In the genomic region with DNA sequence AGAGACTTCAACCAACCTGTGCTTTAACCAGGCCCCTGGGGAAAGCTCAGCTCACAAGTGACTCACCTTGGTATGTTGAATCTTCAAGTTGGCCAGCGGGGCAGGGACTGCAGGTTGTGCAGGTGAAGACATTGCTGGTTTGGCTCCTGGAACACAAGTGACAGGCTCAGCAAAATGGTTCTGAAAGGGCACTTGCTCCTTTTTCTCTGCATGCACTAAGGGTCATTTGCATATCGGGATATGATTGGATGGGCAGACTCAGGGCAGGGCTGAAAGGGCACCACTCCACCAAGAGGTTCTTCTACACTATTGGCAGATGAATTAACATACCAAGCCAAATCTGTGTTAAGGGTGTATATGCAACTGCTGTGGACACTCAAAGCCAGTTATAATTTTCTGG, we compare ENCODE assay signal across 9 mouse cellular contexts. TPM values are rescaled to one million over a fixed set of nuclear protein-coding genes. Genes with fewer than 3 reads are reported as not detected.
DNase-seq lines count a peak whose midpoint lies in the region; ATAC-seq and TF ChIP-seq lines count a peak whose summit lies in the region.
"Had no signal": no experiment of that assay in that cellular context is flagged by ENCODE, and none has a peak within 500 bp of the region (broad histone marks: within the 10 kb centered on the region; RNA-seq: fewer than 3 reads in every experiment).

Gene Aldh1a7, minus strand, starts transcription at position 182 of the 400 bp plus-strand sequence.

- peak; percentile 38 for DNase-seq in Muller cell, postnatal 12 days (ENCODE audit: inconsistent ontology term)
- DNase-seq in brain, embryonic 14.5 days (ENCODE audit: low read depth): peak; percentile 15
- DNase-seq in kidney, postnatal 0 days (ENCODE audit: low spot score): peak; percentile 29
- peak; percentile 66 for DNase-seq in lung, postnatal 25 days (ENCODE audit: low spot score)
- DNase-seq in left cerebral cortex, adult 8-10 months (ENCODE audit: low spot score in 2 of 2): no peak
- DNase-seq in right cerebral cortex, postnatal 25 days: no peak
- no peak for DNase-seq in cerebellum, adult 9-10 months
- DNase-seq in midbrain, postnatal 0 days (ENCODE audit: low spot score): no peak

- H3K4me1 ChIP-seq in kidney, postnatal 0 days (replicated peaks; ENCODE audit: insufficient read depth, low read length): no peaks in the 10 kb centered on the region
- no peaks in the 10 kb centered on the region for H3K4me1 ChIP-seq in midbrain, postnatal 0 days (ENCODE audit: insufficient read depth, low read length)

- ATAC-seq in kidney, postnatal 0 days (replicated peaks; ENCODE audit: low FRiP score, low read depth): peak; percentile 46
- ATAC-seq in midbrain, postnatal 0 days (ENCODE audit: low FRiP score): no peak

- no peak within 1 kb of the TSS for H3K9ac ChIP-seq in kidney, postnatal 0 days (ENCODE audit: low read depth, low read length)
- H3K9ac ChIP-seq in midbrain, postnatal 0 days (replicated peaks; ENCODE audit: low read length, poor library complexity, severe bottlenecking): no peak within 1 kb of the TSS

- TF ChIP-seq POLR2A in brain, embryonic 14.5 days (IDR thresholded peaks at IDR 0.05; ENCODE audit: borderline replicate concordance, extremely low read depth, insufficient read depth, insufficient read length, poor library complexity, severe bottlenecking): no peak

- WGBS in kidney, postnatal 0 days: 58% methylated on average over 2 of the region's 2 CpGs
- WGBS in midbrain, postnatal 0 days: 79% methylated on average over 2 of the region's 2 CpGs

- TF ChIP-seq CTCF in brain, embryonic 14.5 days (IDR thresholded peaks at IDR 0.05; ENCODE audit: borderline replicate concordance, extremely low read depth, insufficient read depth, insufficient read length): no peak
- no peak for TF ChIP-seq CTCF in kidney, postnatal 0 days (IDR thresholded peaks at IDR 0.05; ENCODE audit: low read depth)
- TF ChIP-seq CTCF in midbrain, postnatal 0 days (IDR thresholded peaks at IDR 0.05): no peak

- H3K4me3 ChIP-seq in kidney, postnatal 0 days (replicated peaks; ENCODE audit: low read depth, low read length): no peak within 1 kb of the TSS
- H3K4me3 ChIP-seq in midbrain, postnatal 0 days (ENCODE audit: low read depth, low read length): no peak within 1 kb of the TSS
- H3K4me3 ChIP-seq: myocyte had no signal

- H3K36me3 ChIP-seq in kidney, postnatal 0 days (ENCODE audit: insufficient read depth, low read length): no peaks in the 10 kb centered on the region
- no peaks in the 10 kb centered on the region for H3K36me3 ChIP-seq in midbrain, postnatal 0 days (ENCODE audit: insufficient read depth, low read length)

- H3K27ac ChIP-seq in kidney, postnatal 0 days: no peak within 1 kb of the TSS
- H3K27ac ChIP-seq in midbrain, postnatal 0 days (ENCODE audit: low read depth, low read length): no peak within 1 kb of the TSS

- H3K9me3 ChIP-seq in kidney, postnatal 0 days (replicated peaks; ENCODE audit: low read length): no peaks in the 10 kb centered on the region
- no peaks in the 10 kb centered on the region for H3K9me3 ChIP-seq in midbrain, postnatal 0 days (ENCODE audit: low read length)

- no peak within 1 kb of the TSS for H3K4me2 ChIP-seq in kidney, postnatal 0 days (ENCODE audit: low read length)
- no peak within 1 kb of the TSS for H3K4me2 ChIP-seq in midbrain, postnatal 0 days (ENCODE audit: low read depth, low read length, poor library complexity, severe bottlenecking)

- no peaks in the 10 kb centered on the region for H3K27me3 ChIP-seq in kidney, postnatal 0 days (ENCODE audit: insufficient read depth, low read length)
- H3K27me3 ChIP-seq in midbrain, postnatal 0 days (ENCODE audit: insufficient read depth, low read length): no peaks in the 10 kb centered on the region

RNA-seq across cellular contexts. Expression of gene Aldh1a7, which starts in this region (rescaled TPM):
- polyA plus RNA-seq in brain, embryonic 14.5 days (2012; rRNA removed): 0.34 and 1.2 TPM in 2 replicates
- polyA plus RNA-seq in kidney, postnatal 0 days (2015; fragmentation: Nextera tagmentation; extraction: Ambion mirVana): 3.9 TPM in 2 replicates
- total RNA-seq in left cerebral cortex, adult 8-10 months (2022): under 1 TPM; 0.53 to 0.82 (median 0.77) TPM
- 0.93 and 1.2 TPM in 2 replicates for total RNA-seq in midbrain, postnatal 0 days (2014; rRNA removed)
- 0.98 and 1.2 TPM in 2 replicates for polyA plus RNA-seq in midbrain, postnatal 0 days (2015; fragmentation: Nextera tagmentation; extraction: Ambion mirVana)
- polyA plus RNA-seq: myocyte had no signal

Comparison
In these comparisons a context has a peak if more than half of its experiments do, and no peak if none do; other contexts are left out.
1. DNase-seq: peak in Muller cell, postnatal 12 days (single experiment), brain, embryonic 14.5 days (single experiment), kidney, postnatal 0 days (single experiment) and lung, postnatal 25 days (single experiment); none in left cerebral cortex, adult 8-10 months (0 of 2), right cerebral cortex, postnatal 25 days (single experiment), cerebellum, adult 9-10 months (single experiment) and midbrain, postnatal 0 days (single experiment).